Mouse (Mus musculus): ENCODE results near the gene Srebf1.

Srebf1 gene

DNA sequence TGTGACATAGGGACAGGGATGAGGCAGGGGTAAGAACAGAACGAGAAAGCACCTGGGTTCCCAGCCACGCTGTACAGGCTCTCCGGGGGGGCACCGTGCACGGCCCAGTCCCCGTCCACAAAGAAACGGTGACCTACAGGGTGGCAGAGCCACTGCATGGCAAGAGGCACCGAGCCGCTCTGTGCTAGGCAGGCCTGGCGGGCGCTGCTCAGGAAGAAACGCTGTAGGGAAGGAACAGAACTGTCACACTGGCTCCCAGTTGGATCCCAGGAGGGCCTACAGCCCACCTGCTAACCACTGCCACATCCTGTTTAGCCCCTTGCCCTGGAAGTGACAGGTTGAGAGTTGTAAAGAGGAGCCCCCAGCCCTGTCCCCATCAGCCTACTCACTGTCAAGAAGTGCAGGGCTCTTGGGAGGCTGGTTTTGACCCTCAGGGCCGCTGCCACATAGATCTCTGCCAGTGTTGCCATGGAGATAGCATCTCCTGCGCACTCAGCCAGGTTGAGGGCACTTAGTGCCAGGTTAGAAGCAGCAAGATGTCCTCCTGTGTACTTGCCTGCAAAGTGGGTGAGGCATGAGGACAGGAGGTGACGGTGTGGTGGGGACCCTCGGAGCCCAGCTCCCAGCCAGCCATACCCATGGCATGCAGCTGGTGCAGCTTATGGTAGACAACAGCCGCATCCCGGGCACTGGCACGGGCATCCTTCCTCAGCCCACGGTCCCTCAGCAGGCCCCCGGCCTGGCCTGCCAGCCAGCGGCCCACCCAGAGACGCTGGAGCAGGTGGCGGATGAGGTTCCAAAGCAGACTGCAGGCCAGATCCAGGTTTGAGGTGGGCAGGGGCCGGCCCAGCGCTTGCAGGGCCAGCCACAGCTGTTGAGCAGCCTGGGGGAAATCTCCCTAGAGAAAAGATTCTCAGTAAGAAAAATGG lies 19.4 kb downstream of the Srebf1 start:
- DNase-seq, result no peak

DNA sequence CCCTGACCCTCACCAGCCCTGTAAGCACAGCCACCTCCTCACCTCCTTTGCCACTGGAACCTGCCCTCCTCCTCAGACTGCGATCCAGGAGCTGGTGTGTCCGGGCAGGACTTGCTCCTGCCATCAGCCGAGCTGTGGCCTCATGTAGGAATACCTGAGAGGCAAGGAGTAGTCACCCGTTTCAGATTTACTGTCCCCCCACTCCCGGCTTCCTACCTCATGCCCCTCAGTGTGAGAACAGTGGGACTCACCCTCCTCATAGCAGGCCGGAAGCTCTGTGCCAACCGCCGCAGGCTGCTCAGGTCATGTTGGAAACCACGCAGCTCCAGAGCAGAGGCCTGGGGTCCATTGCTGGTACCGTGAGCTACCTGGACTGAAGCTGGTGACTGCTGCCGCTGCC lies 22.0 kb downstream of the Srebf1 start:
- DNase-seq, result no peak

DNA sequence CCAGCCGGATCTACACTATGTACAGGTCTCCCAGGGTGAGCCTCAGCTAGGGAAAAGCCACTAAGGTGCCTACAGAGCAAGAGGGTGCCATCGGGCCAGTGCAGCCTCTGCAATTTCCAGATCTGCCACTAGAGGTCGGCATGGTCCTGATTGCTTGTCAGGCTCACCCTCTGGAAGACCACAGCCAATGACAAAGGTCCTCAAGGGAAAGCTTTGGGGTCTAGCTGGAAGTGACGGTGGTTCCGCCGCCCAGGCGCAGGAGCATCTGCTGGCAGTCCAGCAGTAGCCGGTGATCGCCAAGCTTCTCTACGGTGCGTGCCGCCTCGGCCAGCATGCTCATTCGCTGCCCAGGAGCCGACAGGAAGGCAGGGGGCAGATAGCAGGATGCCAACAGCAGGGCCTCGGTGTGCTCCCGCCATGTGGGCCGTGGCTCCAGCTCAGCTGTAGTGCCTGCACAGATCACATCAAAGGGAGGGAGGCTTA lies 22.6 kb downstream of the Srebf1 start:
- peak; percentile 73 to 91 for DNase-seq

DNA sequence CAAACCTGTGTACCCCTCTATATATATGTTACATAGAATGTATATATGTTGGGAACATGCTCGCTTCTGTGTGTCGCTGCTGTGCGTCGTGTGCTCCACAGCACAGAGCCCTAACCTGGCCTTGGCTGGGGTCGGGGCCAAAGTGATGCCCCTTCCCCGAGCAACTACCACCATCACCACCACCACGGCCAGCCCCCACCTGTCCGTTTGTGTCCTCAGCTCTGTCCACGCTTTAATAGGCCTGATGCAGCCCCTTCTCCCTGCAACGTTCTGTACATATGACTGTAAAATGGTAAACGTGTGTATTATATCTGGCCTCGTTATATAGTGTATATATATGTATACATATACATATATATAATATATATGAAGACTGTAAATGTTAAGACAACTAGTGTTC lies 23.7 kb downstream of the Srebf1 start:
- no peak for DNase-seq

DNA sequence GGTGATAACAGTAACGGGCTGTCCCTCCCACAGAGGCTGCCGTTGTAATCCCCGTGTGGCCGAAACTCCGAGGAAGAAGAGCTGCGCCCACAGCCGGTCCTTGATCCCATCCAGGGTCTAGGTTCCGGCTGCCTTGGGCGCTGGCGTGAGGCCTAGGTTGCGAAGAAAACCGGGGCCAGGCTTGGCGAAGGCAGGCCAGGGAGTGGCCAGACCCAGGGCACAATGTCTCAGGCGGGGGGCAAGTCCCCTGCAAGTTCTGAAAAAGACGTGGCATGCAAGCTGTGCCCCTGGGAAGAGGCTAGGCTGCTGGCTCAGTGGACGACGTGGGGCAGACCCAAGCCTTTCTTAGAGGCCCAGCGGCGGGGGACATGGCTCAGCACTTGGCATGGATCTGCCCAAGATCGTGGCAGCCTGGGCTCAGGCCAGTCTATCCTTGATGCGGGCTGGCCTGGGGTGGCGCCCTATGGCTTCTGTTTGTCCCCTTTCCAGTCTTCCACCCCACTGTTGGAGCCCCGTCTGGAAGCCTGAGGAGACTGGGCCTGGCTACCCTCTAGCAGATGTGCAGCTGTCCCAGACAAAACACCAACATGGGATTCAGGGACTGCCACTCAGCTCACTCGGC lies 24.3 kb downstream of the Srebf1 start:
- no peak for DNase-seq

DNA sequence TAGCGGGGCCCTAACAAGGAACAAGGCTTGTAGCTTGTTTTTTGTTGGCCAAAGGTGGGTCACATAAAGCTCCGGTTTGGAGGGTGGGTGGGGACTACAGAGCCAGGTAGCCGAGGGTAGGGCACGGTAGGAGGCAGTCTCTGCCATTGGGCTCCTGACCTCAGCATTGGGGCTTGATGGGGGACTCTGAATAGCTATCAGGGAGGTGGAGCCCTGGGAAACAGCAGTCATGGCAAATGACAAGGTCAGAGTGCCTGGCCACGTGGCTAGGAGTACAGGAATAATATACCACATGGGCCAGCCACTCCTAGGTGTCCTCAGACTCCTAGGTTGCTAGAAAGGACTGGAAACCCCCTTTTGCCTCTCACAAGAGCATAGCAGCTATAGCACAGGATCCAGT lies 26.0 kb downstream of the Srebf1 start:
- DNase-seq, result no peak

DNA sequence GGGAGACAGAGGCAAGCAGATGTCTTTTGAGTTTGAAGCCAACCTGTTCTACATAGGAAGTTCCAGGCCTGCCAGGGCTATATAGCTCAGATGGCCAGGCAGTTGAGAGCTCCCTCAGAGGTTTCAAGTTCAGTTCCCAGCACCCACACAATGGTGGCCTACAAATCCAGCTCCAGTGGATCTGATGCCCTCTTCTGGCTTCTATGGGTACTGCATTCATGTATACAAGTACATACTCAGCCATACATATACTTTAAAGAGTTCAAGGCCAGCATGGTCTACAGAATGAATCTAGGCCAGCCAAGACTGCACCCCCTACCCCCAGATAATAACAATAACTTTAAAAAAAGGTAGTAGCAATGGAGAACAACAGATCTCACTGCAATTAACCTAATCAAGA lies 27.3 kb downstream of the Srebf1 start:
- no peak for DNase-seq

DNA sequence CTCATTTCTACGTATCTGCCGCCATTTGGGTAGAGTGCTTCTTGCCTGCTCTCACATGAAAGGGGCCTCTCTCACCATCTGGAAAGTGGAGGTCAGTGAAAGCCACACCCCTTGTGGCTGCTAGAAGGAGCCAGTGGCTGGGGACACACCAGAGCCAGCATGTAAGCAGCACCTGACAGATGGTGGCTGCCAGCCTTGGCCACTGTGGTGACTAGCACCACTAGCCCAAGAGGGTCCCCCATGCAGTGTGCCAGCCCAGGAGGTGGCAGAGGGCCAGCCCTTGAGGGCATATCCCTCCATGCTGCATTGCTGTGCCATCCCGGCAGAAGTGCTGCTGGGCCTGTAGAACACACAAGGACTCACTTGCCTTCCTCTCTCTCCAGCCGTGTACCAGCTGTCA lies 28.8 kb downstream of the Srebf1 start:
- no peak for DNase-seq

DNA sequence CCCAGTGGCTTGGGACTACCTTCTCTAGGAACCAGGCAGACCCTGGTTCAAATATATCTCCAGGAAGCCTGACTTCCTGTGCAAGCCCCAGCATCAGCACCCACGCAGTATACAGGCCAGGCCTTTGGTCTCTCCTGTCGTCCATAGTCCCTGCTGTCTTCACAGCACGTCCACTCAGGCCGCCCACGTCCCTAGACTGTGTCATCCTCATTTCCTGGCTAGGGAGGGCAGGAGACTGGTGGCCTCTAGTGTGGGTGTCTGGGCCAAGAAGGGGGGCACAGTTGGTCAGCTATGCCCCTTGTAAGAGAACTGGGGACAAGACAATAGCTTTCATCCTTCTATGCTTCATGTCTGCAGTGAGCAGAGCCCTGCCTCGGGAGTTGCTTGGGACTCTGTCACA lies 29.8 kb downstream of the Srebf1 start:
- DNase-seq, result no peak

DNA sequence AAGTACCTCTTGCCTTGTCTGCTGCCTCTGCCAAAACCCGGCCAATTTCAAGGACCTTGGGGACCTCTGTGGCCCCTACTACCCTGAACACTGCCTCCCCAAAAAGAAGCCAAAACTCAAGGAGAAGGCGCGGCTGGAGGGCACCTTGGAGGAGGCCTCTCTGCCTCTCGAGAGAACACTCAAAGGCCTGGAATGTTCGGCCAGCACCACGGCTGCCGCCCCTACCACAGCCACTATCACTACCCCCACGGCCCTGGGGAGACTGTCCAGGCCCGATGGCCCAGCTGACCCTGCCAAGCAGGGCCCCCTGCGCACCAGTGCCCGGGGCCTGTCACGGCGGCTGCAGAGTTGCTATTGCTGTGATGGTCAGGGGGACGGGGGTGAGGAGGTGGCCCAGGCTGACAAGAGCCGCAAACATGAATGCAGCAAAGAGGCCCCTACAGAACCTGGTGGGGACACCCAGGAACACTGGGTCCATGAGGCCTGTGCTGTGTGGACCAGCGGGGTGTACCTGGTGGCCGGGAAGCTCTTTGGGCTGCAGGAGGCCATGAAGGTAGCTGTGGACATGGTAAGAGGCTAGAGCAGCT lies 32.2 kb downstream of the Srebf1 start:
- DNase-seq, result no peak

DNA sequence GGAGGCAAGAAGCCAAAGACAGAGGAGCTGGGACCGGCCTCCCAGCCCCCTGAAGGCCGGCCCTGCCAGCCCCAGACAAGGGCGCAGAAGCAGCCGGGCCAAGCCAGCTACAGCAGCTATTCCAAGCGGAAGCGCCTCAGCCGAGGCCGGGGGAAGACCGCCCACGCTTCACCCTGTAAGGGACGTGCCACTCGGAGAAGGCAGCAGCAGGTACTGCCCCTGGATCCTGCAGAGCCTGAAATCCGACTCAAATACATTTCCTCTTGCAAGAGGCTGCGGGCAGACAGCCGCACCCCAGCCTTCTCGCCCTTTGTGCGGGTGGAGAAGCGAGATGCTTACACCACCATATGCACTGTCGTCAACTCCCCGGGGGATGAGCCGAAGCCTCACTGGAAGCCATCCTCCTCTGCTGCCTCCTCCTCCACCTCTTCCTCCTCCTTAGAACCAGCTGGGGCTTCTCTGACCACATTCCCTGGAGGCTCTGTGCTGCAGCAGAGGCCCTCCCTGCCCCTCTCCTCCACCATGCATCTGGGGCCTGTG lies 32.8 kb downstream of the Srebf1 start:
- no peak for DNase-seq

DNA sequence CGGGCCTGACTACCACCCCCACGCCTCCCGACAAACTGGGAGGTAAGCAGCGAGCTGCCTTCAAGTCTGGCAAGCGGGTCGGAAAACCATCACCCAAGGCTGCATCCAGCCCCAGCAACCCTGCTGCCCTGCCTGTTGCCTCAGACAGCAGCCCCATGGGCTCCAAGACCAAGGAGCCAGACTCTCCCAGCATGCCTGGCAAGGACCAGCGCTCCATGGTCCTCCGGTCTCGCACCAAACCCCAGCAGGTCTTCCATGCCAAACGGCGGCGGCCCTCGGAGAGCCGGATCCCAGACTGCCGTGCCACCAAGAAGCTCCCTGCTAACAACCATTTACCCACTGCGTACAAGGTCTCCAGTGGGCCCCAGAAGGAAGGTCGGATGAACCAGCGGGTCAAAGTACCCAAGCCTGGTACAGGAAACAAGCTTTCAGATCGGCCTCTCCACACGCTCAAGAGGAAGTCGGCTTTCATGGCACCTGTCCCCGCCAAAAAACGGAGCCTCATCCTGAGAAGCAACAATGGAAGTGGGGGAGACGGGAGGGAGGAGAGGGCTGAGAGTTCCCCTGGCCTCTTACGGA lies 34.0 kb downstream of the Srebf1 start:
- DNase-seq, result no peak

DNA sequence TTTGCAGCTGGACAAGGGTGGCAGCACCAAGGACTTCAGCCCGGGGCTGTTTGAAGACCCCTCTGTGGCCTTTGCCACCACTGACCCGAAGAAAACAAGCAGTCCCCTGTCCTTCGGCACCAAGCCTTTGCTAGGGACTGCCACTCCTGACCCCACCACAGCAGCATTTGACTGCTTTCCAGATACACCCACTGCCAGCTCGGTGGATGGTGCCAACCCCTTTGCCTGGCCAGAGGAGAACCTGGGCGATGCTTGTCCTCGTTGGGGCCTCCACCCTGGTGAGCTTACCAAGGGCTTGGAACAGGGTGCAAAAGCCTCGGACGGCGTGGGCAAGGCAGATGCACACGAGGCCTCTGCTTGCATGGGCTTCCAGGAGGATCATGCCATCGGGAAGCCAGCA lies 35.3 kb downstream of the Srebf1 start:
- DNase-seq, result no peak

DNA sequence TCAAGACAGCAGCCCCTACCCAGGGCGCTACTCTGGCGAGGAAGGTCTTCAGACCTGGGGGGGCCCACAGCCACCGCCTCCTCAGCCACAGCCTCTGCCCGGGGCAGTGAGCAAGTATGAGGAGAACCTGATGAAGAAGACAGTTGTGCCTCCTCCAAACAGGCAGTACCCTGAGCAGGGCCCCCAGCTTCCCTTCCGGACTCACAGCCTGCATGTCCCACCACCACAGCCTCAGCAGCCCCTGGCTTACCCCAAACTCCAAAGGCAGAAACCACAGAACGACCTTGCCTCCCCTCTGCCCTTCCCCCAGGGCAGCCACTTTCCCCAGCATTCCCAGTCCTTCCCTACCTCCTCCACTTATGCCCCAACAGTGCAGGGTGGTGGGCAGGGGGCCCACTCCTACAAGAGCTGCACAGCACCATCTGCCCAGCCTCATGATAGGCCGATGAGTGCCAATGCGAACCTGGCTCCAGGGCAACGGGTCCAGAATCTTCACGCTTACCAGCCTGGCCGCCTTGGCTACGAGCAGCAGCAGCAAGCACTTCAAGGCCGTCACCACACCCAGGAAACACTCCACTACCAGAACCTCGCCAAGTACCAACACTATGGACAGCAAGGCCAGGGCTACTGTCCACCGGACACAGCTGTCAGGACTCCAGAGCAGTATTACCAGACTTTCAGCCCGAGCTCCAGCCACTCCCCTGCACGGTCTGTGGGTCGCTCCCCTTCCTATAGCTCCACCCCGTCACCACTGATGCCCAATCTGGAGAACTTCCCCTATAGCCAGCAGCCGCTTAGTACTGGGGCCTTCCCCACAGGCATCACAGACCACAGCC lies 36.8 kb downstream of the Srebf1 start:
- DNase-seq, result peak; percentile 47 to 49

DNA sequence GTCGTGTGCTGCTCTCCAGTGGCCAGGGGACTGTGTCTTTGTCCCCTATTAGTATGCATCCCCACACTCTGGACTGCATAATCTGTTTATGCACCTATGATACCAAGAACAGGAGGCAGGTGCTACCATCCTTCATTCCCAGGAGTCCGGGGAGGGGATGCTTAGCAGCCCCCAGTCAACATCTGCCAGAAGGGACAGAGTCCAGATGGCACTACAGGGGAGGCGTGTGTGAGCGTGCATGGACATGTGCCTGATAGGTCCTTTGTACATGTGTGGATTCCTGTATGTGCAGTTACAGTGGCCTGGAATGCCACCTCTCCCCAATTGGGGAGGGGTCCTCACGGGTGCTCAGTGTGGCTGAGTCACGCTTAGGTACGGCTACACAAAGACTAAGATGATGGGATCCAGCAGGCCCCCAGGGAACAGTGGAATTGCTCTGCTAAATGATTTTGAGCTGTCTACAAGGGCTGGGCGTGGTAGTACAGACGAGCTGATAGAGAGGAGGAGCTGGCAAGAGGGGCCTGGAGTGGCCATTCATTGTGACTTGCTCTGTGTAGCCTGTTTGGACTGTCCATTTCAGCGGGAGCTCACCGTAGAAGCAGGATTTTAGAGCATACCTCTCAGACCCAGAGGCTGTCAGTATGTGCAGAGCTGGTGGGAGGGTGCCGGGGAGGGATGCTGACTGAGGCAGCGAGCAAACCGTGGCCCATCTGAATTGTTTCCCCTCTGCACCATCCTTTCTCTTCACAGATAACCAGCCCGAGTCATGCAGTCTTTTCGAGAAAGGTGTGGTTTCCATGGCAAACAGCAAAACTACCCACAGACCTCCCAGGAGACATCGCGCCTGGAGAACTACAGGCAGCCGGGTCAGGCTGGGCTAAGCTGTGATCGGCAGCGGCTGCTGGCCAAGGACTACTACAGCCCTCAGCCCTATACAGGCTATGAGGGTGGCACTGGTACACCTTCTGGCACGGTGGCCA lies 37.7 kb downstream of the Srebf1 start:
- peak in 1 of 2 experiments; percentile 26 for DNase-seq

DNA sequence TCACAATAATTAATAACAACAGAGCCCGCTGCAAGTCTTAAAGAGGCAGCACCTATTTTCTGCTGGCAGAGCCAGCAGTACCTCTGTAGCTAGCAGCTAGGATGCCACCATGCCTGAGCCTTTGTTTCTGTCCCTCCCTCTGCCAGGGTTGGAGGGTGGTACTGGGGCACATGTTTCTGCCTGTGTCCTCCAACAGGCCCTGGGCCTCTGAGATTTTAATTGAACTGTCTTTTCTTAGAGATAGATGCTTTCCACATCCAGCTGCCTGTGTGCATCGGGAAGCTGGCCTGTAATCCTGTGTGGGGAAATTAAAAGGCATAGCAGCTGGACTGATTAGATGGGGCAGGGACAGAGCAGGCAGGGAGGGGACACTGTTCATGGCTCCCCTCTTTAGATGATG lies 39.6 kb downstream of the Srebf1 start:
- no peak for DNase-seq

DNA sequence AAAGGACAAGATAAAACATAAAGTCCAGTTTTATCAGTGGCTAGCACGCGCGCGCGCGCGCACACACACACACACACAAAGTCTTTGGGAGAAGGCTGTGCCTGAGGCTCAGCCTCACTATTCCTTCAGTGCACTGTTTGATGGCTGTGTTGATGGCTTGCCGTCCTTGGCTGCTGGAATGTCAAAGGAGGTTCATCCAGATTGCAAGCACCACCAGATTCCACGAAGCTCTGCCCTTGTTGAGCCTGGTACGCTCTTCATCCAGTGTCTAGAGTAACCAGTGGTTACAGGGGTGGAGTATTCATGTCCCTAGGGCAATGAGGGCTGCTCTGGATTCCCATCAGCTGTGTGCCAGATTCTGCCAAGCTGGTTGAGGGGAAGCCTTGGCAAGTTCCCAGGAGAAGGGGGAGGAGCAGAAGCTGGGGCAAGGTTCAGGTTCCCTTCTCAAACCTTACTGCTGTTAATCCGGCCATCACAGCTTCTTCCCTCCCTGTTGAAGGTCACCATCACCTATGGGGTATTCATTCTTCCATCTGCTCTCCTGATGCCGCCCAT lies 40.2 kb downstream of the Srebf1 start:
- DNase-seq, result no peak

DNA sequence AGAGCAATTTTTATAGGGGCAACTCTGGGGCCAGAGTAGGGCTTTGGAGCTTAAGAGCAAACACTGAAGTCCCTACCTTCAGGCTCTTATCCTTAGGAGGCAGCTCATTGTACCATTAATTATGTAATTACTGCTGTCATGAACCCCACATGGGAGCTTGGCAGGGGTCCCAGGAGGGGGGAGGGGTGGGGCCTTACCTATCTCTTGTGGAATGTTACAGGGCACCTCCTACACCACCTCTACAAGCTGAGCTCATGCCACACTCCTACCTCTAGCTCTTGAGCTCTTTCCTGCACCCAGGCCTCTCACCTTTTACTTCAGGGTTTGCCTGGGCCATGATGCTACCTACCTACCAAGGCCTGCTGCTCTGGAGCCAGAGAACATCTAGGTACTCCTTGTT lies 43.9 kb downstream of the Srebf1 start:
- DNase-seq, result no peak

DNA sequence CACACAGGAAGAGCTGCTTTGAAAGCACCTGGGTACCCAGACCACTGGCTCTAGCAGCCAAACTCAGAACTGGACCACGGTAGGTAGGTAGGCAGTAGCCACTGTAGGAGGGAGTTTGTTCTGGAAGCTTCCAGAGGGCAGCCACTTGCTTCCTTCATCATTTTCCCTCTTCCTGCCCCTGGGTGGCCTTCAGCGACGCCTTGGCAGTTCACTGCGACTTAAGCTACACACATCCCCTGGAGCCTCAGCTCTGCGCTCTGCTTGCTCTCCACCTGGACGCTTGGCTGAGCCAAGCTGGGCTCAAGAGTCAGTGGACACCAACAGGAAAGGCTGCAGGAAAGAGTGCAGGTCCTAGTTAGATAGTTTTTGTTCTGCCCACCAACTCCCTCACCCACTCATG lies 44.4 kb downstream of the Srebf1 start:
- DNase-seq, result no peak

DNA sequence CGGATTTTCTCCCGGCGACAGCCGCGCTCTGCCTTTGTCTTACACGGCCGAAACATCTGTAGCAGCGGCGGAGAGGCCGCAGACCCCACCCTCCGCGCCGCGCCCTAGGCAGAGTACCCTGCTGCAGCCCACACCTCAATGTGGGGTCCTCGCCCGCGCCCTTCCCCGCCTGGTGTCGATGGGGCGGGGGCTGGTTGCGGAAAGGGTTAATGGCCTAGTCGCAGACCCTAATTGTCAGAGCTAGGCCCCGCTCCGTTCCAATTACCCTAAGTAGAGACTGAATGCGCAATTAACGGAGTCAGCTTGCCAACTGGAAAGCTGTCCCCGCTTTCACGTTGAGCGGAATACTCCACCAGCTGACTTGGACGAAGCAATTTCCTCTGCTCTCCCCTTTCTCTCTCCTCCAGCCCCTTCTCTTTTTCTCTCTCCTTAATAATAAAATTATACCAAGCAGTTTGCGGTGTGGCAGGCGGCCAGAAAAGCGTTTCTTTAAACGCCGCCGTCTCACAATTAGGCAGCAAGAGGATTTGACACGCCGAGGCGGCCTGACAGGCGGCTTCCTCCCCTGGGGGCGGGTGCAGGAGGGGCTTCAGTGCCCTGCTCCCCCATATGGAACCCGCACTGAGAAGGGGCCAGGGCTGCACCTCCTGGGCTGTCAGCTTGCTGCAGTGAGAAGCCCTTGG lies 45.3 kb downstream of the Srebf1 start:
- peak in 1 of 2 experiments; percentile 40 for DNase-seq

Data from spleen, adult 18-20 months (tissue).